Mouse (Mus musculus): Measurements from ENCODE around the gene Adgrl3. TPM values are rescaled to one million over a fixed set of nuclear protein-coding genes. Genes with fewer than 3 reads are reported as not detected.
"Not testable (repeated sequence)": the region's sequence is repeated elsewhere in the genome, so short reads cannot be mapped to it uniquely, and the experiment has no call there.

The Adgrl3 gene
- polyA plus RNA-seq, 1 experiment, result 17.1 TPM

- Histone ChIP-seq H3K36me3 (ENCODE audit: control insufficient read depth, insufficient read depth, low read length) (no peaks in the 10 kb centered on the region), H3K4me1 (ENCODE audit: control insufficient read depth, insufficient read depth, low read length) (no peaks in the 10 kb centered on the region), H3K27me3 (ENCODE audit: control insufficient read depth, insufficient read depth, low read length) (no peaks in the 10 kb centered on the region), H3K4me3 (ENCODE audit: control insufficient read depth, low read depth, low read length) (no peak overlapping the region), H3K27ac (ENCODE audit: control insufficient read depth, insufficient read depth, low read depth, low read length) (no peak overlapping the region)
- TF ChIP-seq CTCF (IDR thresholded peaks at IDR 0.05; ENCODE audit: control insufficient read depth, insufficient read depth, insufficient replicate concordance, low read depth, low read length) (no peak), POLR2A (IDR thresholded peaks at IDR 0.05; ENCODE audit: control insufficient read depth, low read depth, low read length) (no peak)
These were observed 530.3 kb downstream of the Adgrl3 start for GRCm38 (mm10) chr5:81550211-81550610.

DNA sequence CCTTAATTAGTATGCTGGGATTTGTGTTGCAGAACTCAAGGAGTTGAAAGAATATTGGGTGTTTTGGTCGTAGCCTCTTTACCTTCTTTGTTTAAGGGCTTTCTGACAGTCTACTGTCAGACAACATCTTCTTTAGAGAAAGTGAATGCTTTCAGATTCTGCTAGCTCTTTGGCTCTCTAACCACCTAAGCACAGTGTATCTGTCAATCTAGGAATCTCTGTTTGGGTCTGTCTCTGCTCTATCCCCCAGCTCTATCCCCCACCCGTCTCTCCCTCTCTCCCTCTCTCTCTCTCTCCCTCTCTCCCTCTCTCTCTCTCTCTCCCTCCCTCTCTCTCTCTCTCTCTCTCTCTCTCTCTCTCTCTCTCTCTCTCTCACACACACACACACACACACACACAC lies 535.2 kb downstream of the Adgrl3 start:
- not testable (repeated sequence) for H3K4me1 ChIP-seq (ENCODE audit: control insufficient read depth, insufficient read depth, low read length); H3K27ac ChIP-seq (ENCODE audit: control insufficient read depth, insufficient read depth, low read depth, low read length); H3K27me3 ChIP-seq (ENCODE audit: control insufficient read depth, insufficient read depth, low read length); H3K36me3 ChIP-seq (ENCODE audit: control insufficient read depth, insufficient read depth, low read length); H3K4me3 ChIP-seq (ENCODE audit: control insufficient read depth, low read depth, low read length)

GRCm38 (mm10) chr5:81556008-81556407 lies 536.1 kb downstream of the Adgrl3 start:
- H3K4me1 ChIP-seq (ENCODE audit: control insufficient read depth, insufficient read depth, low read length), result peaks cover 2% of the 10 kb centered on the region
- peak overlapping the region; percentile 36; the same call in 1 of the 2 replicates for H3K4me3 ChIP-seq (ENCODE audit: control insufficient read depth, low read depth, low read length)
- no peaks in the 10 kb centered on the region for H3K27me3 ChIP-seq (ENCODE audit: control insufficient read depth, insufficient read depth, low read length)
- no peak for TF ChIP-seq POLR2A (IDR thresholded peaks at IDR 0.05; ENCODE audit: control insufficient read depth, low read depth, low read length)
- H3K36me3 ChIP-seq (ENCODE audit: control insufficient read depth, insufficient read depth, low read length), result no peaks in the 10 kb centered on the region
- no peak overlapping the region for H3K27ac ChIP-seq (ENCODE audit: control insufficient read depth, insufficient read depth, low read depth, low read length)

DNA sequence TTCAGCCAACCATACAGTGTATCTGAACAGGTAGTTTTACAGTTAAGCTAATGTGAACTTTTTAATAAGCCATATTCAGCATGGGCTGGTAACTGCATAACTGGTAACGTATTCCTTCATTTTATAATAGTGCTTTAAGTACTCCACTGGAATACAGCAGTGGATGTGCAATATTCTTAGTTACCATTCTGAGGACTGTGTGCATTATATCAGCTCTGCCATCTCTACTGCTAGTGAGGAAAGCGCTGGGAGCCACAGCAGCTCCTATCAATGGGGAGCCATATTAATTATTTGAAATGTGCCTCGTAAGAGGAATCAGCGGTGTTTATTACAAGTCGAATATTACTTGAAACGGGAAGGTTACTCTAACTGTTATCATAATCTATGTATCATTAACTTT lies 539.0 kb downstream of the Adgrl3 start:
- Histone ChIP-seq H3K36me3 (ENCODE audit: control insufficient read depth, insufficient read depth, low read length) (no peaks in the 10 kb centered on the region), H3K27me3 (ENCODE audit: control insufficient read depth, insufficient read depth, low read length) (no peaks in the 10 kb centered on the region), H3K27ac (ENCODE audit: control insufficient read depth, insufficient read depth, low read depth, low read length) (no peak overlapping the region), H3K4me1 (ENCODE audit: control insufficient read depth, insufficient read depth, low read length) (peaks cover 2% of the 10 kb centered on the region), H3K4me3 (ENCODE audit: control insufficient read depth, low read depth, low read length) (no peak overlapping the region)
- no peak for TF ChIP-seq POLR2A (IDR thresholded peaks at IDR 0.05; ENCODE audit: control insufficient read depth, low read depth, low read length)
- no peak for TF ChIP-seq CTCF (IDR thresholded peaks at IDR 0.05; ENCODE audit: control insufficient read depth, insufficient read depth, insufficient replicate concordance, low read depth, low read length)

DNA sequence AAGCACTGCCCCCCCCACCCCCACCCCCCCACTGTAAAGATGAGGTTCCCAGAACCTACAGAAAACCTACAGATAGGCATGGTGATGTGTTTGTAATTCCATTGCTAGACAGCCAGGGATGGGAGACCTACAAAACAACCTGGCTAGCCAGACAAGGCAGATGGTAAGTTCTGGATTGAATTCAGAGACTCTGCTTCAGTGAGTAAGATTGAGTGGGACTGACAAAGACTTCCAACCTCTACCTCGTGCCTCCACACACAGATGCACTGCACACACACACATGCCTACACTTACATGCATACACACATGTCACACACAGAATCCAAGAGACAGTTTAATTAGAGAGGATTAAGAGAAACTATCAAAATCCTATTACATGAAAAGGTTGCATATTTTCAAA lies 544.4 kb downstream of the Adgrl3 start:
- TF ChIP-seq CTCF (IDR thresholded peaks at IDR 0.05; ENCODE audit: control insufficient read depth, insufficient read depth, insufficient replicate concordance, low read depth, low read length) (no peak), POLR2A (IDR thresholded peaks at IDR 0.05; ENCODE audit: control insufficient read depth, low read depth, low read length) (no peak)
- H3K27ac ChIP-seq (ENCODE audit: control insufficient read depth, insufficient read depth, low read depth, low read length), result no peak overlapping the region
- H3K27me3 ChIP-seq (ENCODE audit: control insufficient read depth, insufficient read depth, low read length), result no peaks in the 10 kb centered on the region
- no peaks in the 10 kb centered on the region for H3K4me1 ChIP-seq (ENCODE audit: control insufficient read depth, insufficient read depth, low read length)
- no peaks in the 10 kb centered on the region for H3K36me3 ChIP-seq (ENCODE audit: control insufficient read depth, insufficient read depth, low read length)
- no peak overlapping the region for H3K4me3 ChIP-seq (ENCODE audit: control insufficient read depth, low read depth, low read length)

GRCm38 (mm10) chr5:81566577-81566976 lies 546.6 kb downstream of the Adgrl3 start:
- no peaks in the 10 kb centered on the region for H3K36me3 ChIP-seq (ENCODE audit: control insufficient read depth, insufficient read depth, low read length)
- H3K4me1 ChIP-seq (ENCODE audit: control insufficient read depth, insufficient read depth, low read length), result no peaks in the 10 kb centered on the region
- H3K27ac ChIP-seq (ENCODE audit: control insufficient read depth, insufficient read depth, low read depth, low read length), result no peak overlapping the region
- H3K4me3 ChIP-seq (ENCODE audit: control insufficient read depth, low read depth, low read length), result no peak overlapping the region
- TF ChIP-seq POLR2A (IDR thresholded peaks at IDR 0.05; ENCODE audit: control insufficient read depth, low read depth, low read length) (no peak), CTCF (IDR thresholded peaks at IDR 0.05; ENCODE audit: control insufficient read depth, insufficient read depth, insufficient replicate concordance, low read depth, low read length) (no peak)
- no peaks in the 10 kb centered on the region for H3K27me3 ChIP-seq (ENCODE audit: control insufficient read depth, insufficient read depth, low read length)

GRCm38 (mm10) chr5:81568743-81569142 lies 548.8 kb downstream of the Adgrl3 start:
- H3K27ac ChIP-seq (ENCODE audit: control insufficient read depth, insufficient read depth, low read depth, low read length), result no peak overlapping the region
- no peak for TF ChIP-seq CTCF (IDR thresholded peaks at IDR 0.05; ENCODE audit: control insufficient read depth, insufficient read depth, insufficient replicate concordance, low read depth, low read length)
- TF ChIP-seq POLR2A (IDR thresholded peaks at IDR 0.05; ENCODE audit: control insufficient read depth, low read depth, low read length), result no peak
- H3K27me3 ChIP-seq (ENCODE audit: control insufficient read depth, insufficient read depth, low read length), result no peaks in the 10 kb centered on the region
- H3K36me3 ChIP-seq (ENCODE audit: control insufficient read depth, insufficient read depth, low read length), result no peaks in the 10 kb centered on the region
- H3K4me1 ChIP-seq (ENCODE audit: control insufficient read depth, insufficient read depth, low read length), result no peaks in the 10 kb centered on the region
- no peak overlapping the region for H3K4me3 ChIP-seq (ENCODE audit: control insufficient read depth, low read depth, low read length)

GRCm38 (mm10) chr5:81582886-81583285 lies 562.9 kb downstream of the Adgrl3 start:
- no peak for TF ChIP-seq POLR2A (IDR thresholded peaks at IDR 0.05; ENCODE audit: control insufficient read depth, low read depth, low read length)
- TF ChIP-seq CTCF (IDR thresholded peaks at IDR 0.05; ENCODE audit: control insufficient read depth, insufficient read depth, insufficient replicate concordance, low read depth, low read length), result no peak
- Histone ChIP-seq H3K36me3 (ENCODE audit: control insufficient read depth, insufficient read depth, low read length) (no peaks in the 10 kb centered on the region), H3K27me3 (ENCODE audit: control insufficient read depth, insufficient read depth, low read length) (no peaks in the 10 kb centered on the region), H3K4me1 (ENCODE audit: control insufficient read depth, insufficient read depth, low read length) (no peaks in the 10 kb centered on the region), H3K4me3 (ENCODE audit: control insufficient read depth, low read depth, low read length) (no peak overlapping the region), H3K27ac (ENCODE audit: control insufficient read depth, insufficient read depth, low read depth, low read length) (no peak overlapping the region)
